Mouse (Mus musculus) liver, postnatal 0 days (tissue): ENCODE results near the gene Aass. TPM values are rescaled to one million over a fixed set of nuclear protein-coding genes. Genes with fewer than 3 reads are reported as not detected.
A peak's percentile ranks its signal among the peaks of the same experiment; 100 is the strongest.
"Not testable (repeated sequence)": the region's sequence is repeated elsewhere in the genome, so short reads cannot be mapped to it uniquely, and the experiment has no call there.

ENCODE experiments used
- ATAC-seq: fragments of 200-750 bp; cut with Nextera tagmentation; 2 replicates; pipeline ENCODE4 v1.8.0; 2017; ENCODE audit warnings: mild to moderate bottlenecking, moderate library complexity
- DNase-seq: peaks from one replicate; pipeline ENCODE4 v3.0.0-alpha.2; 2016
- H3K27ac ChIP-seq: fragments of 300-500 bp; sonication (generic); 2 replicates; pipeline ENCODE4 v1.5.1; 2014; ENCODE audit warnings: antibody characterized with exemption, moderate library complexity, mild to moderate bottlenecking, low read depth
- H3K27me3 ChIP-seq: fragments of 300-500 bp; sonication (generic); 2 replicates; pipeline ENCODE4 v1.6.1; 2014; ENCODE audit warnings: low read length, control low read depth, mixed read lengths; ENCODE audit not compliant: insufficient read depth
- H3K36me3 ChIP-seq: fragments of 300-500 bp; sonication (generic); replicated peaks from 2 replicates; pipeline ENCODE4 v1.6.1; 2014; ENCODE audit warnings: mild to moderate bottlenecking, control low read depth, low read length, moderate library complexity, mixed read lengths; ENCODE audit not compliant: insufficient read depth
- H3K4me1 ChIP-seq: fragments of 300-500 bp; sonication (generic); 2 replicates; pipeline ENCODE4 v1.6.1; 2014; ENCODE audit warnings: antibody characterized with exemption, mild to moderate bottlenecking, control low read depth; ENCODE audit not compliant: insufficient read depth
- H3K4me2 ChIP-seq: fragments of 300-500 bp; sonication (generic); 2 replicates; pipeline ENCODE4 v1.6.1; 2014; ENCODE audit warnings: low read depth, mild to moderate bottlenecking, low read length, moderate library complexity, mixed read lengths
- H3K4me3 ChIP-seq: fragments of 300-500 bp; sonication (generic); 2 replicates; pipeline ENCODE4 v1.5.1; 2014; ENCODE audit warnings: low read depth, low read length
- H3K9ac ChIP-seq: fragments of 300-500 bp; sonication (generic); replicated peaks from 2 replicates; pipeline ENCODE4 v1.6.1; 2014; ENCODE audit warnings: mild to moderate bottlenecking, moderate library complexity
- H3K9me3 ChIP-seq: fragments of 300-500 bp; sonication (generic); 2 replicates; pipeline ENCODE4 v1.6.1; 2016; ENCODE audit warnings: mild to moderate bottlenecking, control low read depth, low read length, mixed read lengths
- CTCF ChIP-seq: sonication (generic); IDR thresholded peaks from 2 replicates; pipeline ENCODE4 v1.5.1; 2016; ENCODE audit warnings: antibody characterized with exemption, low read depth
- EP300 ChIP-seq: IDR thresholded peaks from 2 replicates; pipeline ENCODE4 v1.6.1; 2016; ENCODE audit warnings: antibody characterized with exemption, low read depth, mild to moderate bottlenecking
- WGBS: fragments of 180-500 bp; shearing (Covaris S2); extraction: QIAGEN DNeasy Blood & Tissue Kit; methylation state at CpG from one replicate; pipeline ENCODE4 v1.1.7; 2014; ENCODE audit not compliant: insufficient replicate concordance; 5-methylcytosine and 5-hydroxymethylcytosine counted together
- polyA plus RNA-seq: library from polyadenylated mRNA; unstranded; fragments of >200 nt; fragmentation: Nextera tagmentation; extraction: Ambion mirVana; gene quantifications from 2 replicates; pipeline ENCODE4 v1.2.1, GENCODE M21; 2015

The Aass gene
- polyA plus RNA-seq, 1 experiment from 2014 or later, result 43.7 TPM

- peak; percentile 38; the same call in 1 of the 2 replicates for TF ChIP-seq EP300
- TF ChIP-seq CTCF, result no peak
- Histone ChIP-seq H3K4me2 (no peak overlapping the region), H3K27ac (no peak overlapping the region), H3K36me3 (peaks cover 4% of the 10 kb centered on the region; the same call in 1 of the 2 replicates), H3K4me1 (no peaks in the 10 kb centered on the region), H3K4me3 (no peak overlapping the region), H3K27me3 (no peaks in the 10 kb centered on the region), H3K9ac (no peak overlapping the region), H3K9me3 (no peaks in the 10 kb centered on the region)
- DNase-seq (peak; percentile 40), ATAC-seq (peak; percentile 79)
- WGBS, result 58% methylated on average over 6 of the region's 6 CpGs
Measured at GRCm38 (mm10) chr6:23114781-23115180, 18.0 kb downstream of the Aass start.

GRCm38 (mm10) chr6:23107069-23107468 is 25.7 kb downstream of the Aass start:
- no peak for TF ChIP-seq CTCF
- no peak overlapping the region for H3K4me3 ChIP-seq
- H3K27me3 ChIP-seq, result no peaks in the 10 kb centered on the region
- no peak overlapping the region for H3K4me2 ChIP-seq
- peaks cover 4% of the 10 kb centered on the region; the same call in 1 of the 2 replicates for H3K36me3 ChIP-seq
- 79% methylated on average over 4 of the region's 4 CpGs for WGBS
- H3K4me1 ChIP-seq, result no peaks in the 10 kb centered on the region
- DNase-seq, result no peak
- no peak for ATAC-seq
- H3K27ac ChIP-seq, result no peak overlapping the region
- no peak overlapping the region for H3K9ac ChIP-seq
- no peaks in the 10 kb centered on the region for H3K9me3 ChIP-seq

GRCm38 (mm10) chr6:23106373-23106772 is 26.4 kb downstream of the Aass start:
- ATAC-seq (no peak), DNase-seq (no peak)
- no peaks in the 10 kb centered on the region for H3K4me1 ChIP-seq
- no peak overlapping the region for H3K27ac ChIP-seq
- H3K36me3 ChIP-seq, result peaks cover 4% of the 10 kb centered on the region; the same call in 1 of the 2 replicates
- H3K27me3 ChIP-seq, result no peaks in the 10 kb centered on the region
- TF ChIP-seq CTCF, result no peak
- TF ChIP-seq EP300, result no peak
- no peak overlapping the region for H3K4me2 ChIP-seq
- no peak overlapping the region for H3K9ac ChIP-seq
- no peak overlapping the region for H3K4me3 ChIP-seq
- 53% methylated on average over 4 of the region's 4 CpGs for WGBS
- no peaks in the 10 kb centered on the region for H3K9me3 ChIP-seq

GRCm38 (mm10) chr6:23090346-23091055 is 42.3 kb downstream of the Aass start:
- H3K27me3 ChIP-seq, H3K4me3 ChIP-seq, H3K27ac ChIP-seq, H3K9ac ChIP-seq, H3K4me2 ChIP-seq, DNase-seq, H3K9me3 ChIP-seq, H3K36me3 ChIP-seq, ATAC-seq, H3K4me1 ChIP-seq: not testable (repeated sequence)
- 82% methylated on average over 11 of the region's 11 CpGs for WGBS

- not testable (repeated sequence) for DNase-seq, H3K4me2 ChIP-seq, H3K36me3 ChIP-seq, ATAC-seq, H3K27me3 ChIP-seq, H3K4me3 ChIP-seq, H3K9me3 ChIP-seq, H3K9ac ChIP-seq, H3K4me1 ChIP-seq, H3K27ac ChIP-seq
- WGBS, result 78% methylated on average over 4 of the region's 4 CpGs
Measured at GRCm38 (mm10) chr6:23089292-23089691, 43.5 kb downstream of the Aass start.

- no peak overlapping the region for H3K4me3 ChIP-seq
- H3K4me2 ChIP-seq, result no peak overlapping the region
- no peak for ATAC-seq
- TF ChIP-seq CTCF, result no peak
- no peak for TF ChIP-seq EP300
- 82% methylated on average over 5 of the region's 5 CpGs for WGBS
- H3K4me1 ChIP-seq, result no peaks in the 10 kb centered on the region
- no peaks in the 10 kb centered on the region for H3K36me3 ChIP-seq
- no peak for DNase-seq
- no peak overlapping the region for H3K9ac ChIP-seq
- no peak overlapping the region for H3K27ac ChIP-seq
- H3K27me3 ChIP-seq, result no peaks in the 10 kb centered on the region
- H3K9me3 ChIP-seq, result no peaks in the 10 kb centered on the region
Measured at GRCm38 (mm10) chr6:23084587-23085421, 48.0 kb downstream of the Aass start.
